Mouse (Mus musculus) ovary, postnatal 36 days (tissue): ENCODE measurements around the gene Timmdc1.

Source experiments
- DNase-seq: peaks from one replicate; pipeline ENCODE4 v3.0.0; 2022; ENCODE audit warnings: low spot score, mixed read lengths

Timmdc1 gene

DNA sequence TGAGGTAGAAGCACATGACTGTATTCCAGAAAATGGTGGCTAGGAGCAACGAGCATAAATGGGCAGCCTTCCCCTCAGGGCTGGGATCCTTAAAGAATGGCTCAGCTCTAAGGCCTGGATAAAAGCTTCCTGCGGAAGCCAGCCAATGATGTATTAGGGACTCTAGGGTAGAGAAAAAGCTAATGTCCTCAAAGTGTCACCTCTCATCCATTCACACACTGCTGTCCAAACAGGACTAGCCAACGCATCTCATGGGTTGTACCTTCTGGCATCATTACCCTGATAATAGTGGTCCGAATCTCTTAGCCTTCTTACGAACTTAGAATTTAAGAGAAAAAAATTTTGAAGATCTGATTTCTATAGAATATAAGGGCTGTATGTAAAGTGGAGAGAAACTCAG is 59.2 kb downstream of the Timmdc1 start:
- DNase-seq, result no peak

DNA sequence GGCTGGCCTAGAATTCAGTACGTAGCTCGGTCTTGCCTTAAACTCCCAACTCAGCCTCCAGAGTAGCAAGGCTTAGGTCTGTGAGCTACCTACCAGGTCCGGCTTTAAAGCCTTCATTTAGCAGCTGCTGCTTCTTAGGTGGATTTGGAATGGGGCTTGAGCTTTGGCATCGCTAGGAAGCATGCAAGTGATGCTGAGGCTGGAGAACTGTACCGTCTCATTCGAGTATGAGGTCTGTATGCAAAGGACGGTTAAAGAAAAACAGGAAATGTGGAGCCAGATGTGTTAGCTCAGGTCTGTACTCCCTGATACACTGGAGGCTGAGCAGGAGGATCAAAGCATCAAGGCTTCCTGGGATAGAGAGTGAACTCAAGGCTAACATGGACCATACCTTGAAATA is 60.3 kb downstream of the Timmdc1 start:
- DNase-seq, result no peak

DNA sequence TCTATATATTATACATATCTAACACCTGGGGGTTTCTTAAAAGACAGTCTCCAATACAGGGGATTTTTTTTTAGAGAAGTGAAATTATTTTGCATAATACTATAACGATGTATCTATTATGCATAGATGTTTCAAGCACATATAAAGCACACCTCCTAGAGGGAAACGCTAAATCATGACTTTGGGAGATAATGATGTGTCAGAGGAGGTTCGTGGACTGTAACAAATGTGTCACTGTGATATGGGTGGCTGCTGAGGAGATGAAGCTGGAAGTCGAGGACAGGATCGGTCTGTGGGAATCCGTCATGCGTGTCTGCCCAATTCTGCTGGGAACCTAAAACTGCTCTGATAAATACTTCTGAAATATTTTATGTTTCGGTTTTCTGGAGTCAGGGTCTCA is 60.7 kb downstream of the Timmdc1 start:
- DNase-seq, result no peak

DNA sequence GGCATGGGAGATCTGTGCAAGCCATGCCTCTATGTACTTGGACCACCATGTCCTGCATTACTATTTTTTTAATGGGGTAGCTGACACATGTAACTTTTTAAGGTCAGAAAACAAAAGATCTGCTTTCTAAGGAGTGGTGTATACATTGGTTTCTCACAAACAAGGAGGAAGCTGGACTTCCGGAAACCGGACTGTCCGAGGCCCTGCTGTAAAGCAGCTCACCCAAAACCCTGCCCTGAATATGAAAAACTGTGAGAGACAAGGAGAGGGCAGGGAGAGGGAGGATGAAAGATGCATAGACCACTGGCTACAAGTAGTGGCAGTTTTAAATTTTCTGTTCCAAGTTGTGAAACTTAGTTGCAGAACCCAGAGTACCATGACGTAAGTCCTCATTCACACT is 62.5 kb downstream of the Timmdc1 start:
- DNase-seq, result no peak

DNA sequence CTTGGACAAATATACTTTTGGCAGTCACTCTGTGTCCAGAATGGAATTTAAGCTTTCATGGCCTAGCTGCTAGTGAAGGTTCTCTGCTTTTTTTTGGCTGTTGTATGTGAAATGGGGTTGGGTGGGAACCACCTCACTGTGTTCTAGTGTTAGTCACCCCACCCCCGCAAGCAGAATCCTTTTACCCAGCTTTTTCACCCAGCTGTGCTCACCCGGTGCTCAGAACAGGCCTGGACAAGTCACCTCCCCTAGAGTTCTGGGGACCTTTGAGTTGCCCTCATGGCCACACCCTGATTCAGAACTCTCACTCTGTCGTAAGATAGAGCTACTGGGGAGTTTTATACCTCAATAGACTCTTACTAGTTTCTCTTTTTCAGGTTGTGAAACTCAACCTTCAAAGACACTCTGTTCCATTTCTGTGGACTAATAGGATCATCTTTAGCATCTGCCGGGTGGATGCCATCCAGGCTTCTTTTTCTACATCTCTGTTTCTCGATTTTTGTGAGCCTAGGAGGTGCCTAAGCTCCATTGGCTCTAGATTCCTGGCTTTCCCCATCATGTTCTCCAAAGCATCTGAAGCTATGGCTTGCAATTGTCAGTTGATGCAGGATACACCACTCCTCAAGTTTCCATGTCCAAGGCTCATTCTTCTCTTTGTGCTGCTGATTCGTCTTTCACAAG is 63.7 kb downstream of the Timmdc1 start:
- DNase-seq, result no peak

DNA sequence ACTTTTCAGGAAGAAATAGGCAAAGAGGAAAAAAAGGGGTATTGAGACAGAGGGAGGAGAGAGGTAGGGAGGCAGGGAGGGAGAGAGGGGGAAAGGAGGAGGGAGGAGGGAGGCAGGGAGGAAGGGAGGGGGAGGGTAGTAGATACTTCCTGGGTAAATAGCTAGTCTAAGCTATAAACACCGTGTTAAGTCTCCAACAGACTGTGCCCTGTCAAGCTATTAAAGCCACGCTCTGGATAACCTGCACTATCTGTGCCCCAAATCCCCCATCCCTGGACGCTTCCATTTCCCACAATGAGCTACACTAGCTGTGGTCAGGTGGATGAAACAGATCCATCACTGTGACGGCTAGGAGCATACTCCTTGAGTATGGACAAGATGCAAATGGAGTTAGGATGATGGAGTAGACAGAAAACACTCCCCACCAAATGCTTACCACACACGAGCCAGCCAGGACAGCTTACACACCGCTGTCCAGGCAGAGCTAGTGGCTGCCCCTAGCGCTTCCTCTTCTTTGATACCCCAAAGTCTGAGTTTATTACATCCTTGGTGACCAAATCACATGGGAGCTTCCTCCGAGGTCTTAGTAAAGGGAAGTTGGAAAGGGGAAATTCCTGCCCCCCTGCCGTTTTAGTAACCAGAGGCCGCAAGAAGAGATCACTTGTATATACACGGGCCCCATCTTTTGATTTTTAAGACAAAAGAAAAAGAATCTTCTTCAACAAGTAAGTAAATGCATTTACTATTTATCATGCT is 65.5 kb downstream of the Timmdc1 start:
- DNase-seq, result no peak

DNA sequence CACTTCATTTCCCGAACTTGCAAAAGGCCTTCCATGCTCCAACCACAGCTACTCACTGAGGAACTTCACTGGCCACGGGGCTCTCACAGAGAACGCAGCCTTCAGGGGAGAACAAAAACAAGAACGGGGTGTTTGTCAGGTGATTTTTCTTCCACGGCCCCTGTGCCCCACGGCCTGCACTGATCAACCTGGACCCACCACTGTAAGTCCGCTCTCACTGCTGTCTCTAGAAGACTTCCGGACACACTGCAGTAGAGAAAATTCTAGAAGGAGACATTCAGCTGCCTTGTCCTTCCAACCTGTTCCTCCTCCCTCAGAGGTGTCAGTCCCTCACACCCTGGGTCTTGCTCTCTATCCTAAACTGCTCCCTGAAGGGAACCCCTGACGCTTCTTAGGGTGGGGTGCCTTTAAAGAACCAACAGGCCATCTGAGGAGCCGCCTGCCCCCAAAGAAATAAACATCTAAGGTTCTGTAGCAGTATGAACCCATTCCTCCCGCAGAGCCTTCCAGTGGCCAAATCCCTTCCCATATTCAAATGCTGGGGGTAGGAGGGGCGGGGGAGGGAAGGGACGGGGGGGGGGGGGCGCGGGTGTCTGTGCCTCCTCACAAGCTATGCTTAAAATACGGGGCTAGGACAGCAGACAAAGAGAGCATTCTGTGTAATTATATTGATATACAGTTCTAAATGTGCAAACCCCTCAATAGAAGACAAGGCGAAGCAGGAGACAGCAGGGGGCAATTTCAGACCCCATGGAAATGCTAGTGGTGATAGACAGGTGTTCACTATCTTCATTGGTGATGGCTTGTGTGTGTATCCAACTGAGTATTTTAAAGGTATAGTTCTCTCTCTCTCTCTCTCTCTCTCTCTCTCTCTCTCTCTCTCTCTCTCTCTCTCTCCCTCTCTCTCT is 66.7 kb downstream of the Timmdc1 start, which contains the start of gene Cd80:
TSS of gene Cd80 (plus strand) at position 51 of the 908 bp plus-strand sequence.
- DNase-seq, result no peak

GRCm38 (mm10) chr16:38454533-38455254 is 67.8 kb downstream of the Timmdc1 start:
- no peak for DNase-seq

GRCm38 (mm10) chr16:38453952-38454351 is 68.5 kb downstream of the Timmdc1 start:
- no peak for DNase-seq

DNA sequence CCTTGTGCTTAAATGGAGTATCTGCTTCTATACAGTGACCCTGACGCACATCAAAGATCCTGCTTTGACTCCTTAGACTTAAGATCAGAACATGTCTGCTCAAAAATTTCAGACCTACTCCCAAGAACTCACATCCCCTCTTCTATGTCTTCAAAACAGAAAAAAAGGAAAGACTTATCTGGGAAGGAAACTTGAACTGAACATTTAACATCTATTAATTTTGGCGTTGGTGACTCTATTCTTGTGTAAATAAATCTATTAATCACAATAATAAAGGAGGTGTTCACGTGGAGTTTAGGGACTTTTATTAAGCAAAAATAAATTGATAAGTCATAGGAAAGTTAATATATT is 69.3 kb downstream of the Timmdc1 start:
- no peak for DNase-seq

DNA sequence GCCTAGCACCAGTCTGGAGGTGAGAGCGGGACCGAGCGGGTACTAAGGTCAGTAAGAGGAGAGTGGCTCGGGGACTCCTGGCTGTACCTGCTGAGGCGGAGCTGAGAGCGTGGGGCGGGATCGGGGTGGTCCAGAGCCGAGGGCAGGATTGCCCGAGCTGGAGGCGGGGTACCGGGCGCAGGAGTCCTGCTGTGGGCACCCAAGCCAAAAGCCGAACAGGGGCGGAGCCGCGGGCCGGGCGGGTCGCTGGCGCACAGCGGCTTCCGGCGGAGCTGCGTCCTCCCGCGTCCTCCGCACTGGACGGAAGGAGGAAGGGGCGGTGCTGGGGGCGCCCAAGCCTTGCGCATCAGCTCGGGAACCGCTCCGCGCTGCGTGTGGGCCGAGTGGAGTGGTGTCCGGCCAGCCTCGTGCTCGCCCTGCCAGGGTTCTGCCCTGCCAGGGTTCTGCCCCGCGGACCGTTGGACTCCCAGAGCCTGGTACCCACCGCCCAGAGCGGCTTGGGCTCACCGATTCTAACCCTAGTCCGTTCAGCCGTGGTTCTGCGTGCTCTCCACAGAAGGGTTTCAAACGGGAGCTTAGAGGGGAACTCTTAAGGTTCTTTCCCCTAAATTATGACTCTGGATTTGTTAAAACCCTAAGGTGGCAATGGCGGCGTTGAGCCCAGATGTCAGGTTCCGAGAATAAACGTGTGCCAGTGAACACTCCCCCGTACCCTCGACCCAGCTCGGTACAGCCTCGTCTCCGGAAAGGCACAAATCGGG is 69.8 kb downstream of the Timmdc1 start, which contains the start of gene Adprh:
TSS of gene Adprh (minus strand) at position 262 of the 761 bp plus-strand sequence.
- DNase-seq, result peak; percentile 96

- no peak for DNase-seq
These were observed 70.8 kb downstream of the Timmdc1 start for GRCm38 (mm10) chr16:38451421-38452205.

- DNase-seq, result no peak
These were observed 71.8 kb downstream of the Timmdc1 start for GRCm38 (mm10) chr16:38450707-38451106.

DNA sequence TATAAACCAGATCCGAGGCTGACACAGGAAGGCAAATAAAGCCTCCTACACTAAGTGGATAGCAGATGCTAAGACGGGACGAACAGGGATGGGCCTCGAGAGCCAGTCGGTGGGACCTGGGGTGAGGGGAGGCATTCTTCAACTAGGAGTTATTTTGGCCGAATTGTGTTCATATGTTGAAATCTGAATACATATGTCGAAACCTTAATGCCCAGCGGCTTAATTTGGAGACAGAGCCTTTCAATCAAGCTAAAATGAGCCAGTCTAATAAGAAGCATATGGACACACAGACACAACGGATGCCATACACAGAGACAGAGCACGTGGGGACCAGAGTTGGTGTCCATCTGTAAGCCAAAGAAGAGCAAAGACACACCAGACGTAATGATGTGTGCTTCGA is 74.0 kb downstream of the Timmdc1 start:
- DNase-seq, result no peak
